Mouse (Mus musculus) stomach, postnatal 0 days (tissue): ENCODE results near the gene Bcas3. TPM values are rescaled to one million over a fixed set of nuclear protein-coding genes. Genes with fewer than 3 reads are reported as not detected.
A peak's percentile ranks its signal among the peaks of the same experiment; 100 is the strongest.

ENCODE experiments used
- ATAC-seq: fragments of 200-750 bp; cut with Nextera tagmentation; 2 replicates; pipeline ENCODE4 v1.8.0; 2017; ENCODE audit not compliant: low FRiP score, low TSS enrichment
- DNase-seq: peaks from one replicate; pipeline ENCODE4 v3.0.0-alpha.2; 2016; ENCODE audit warnings: low spot score
- H3K27ac ChIP-seq: fragments of 300-500 bp; sonication (generic); replicated peaks from 2 replicates; pipeline ENCODE4 v1.5.1; 2014; ENCODE audit warnings: mild to moderate bottlenecking, control low read depth
- H3K27me3 ChIP-seq: fragments of 300-500 bp; sonication (generic); 2 replicates; pipeline ENCODE4 v1.6.1; 2014; ENCODE audit warnings: low read length; ENCODE audit not compliant: control insufficient read depth, insufficient read depth
- H3K36me3 ChIP-seq: fragments of 300-500 bp; sonication (generic); 2 replicates; pipeline ENCODE4 v1.6.1; 2014; ENCODE audit warnings: low read length, mixed read lengths; ENCODE audit not compliant: control insufficient read depth, insufficient read depth
- H3K4me1 ChIP-seq: fragments of 300-500 bp; sonication (generic); replicated peaks from 2 replicates; pipeline ENCODE4 v1.6.1; 2014; ENCODE audit warnings: antibody characterized with exemption; ENCODE audit not compliant: control insufficient read depth, insufficient read depth
- H3K4me2 ChIP-seq: fragments of 300-500 bp; sonication (generic); replicated peaks from 2 replicates; pipeline ENCODE4 v1.6.1; 2014; ENCODE audit warnings: low read depth, mild to moderate bottlenecking, control low read depth, moderate library complexity
- H3K4me3 ChIP-seq: fragments of 300-500 bp; sonication (generic); 2 replicates; pipeline ENCODE4 v1.5.1; 2014; ENCODE audit warnings: low read depth, low read length, control low read depth
- H3K9ac ChIP-seq: fragments of 300-500 bp; sonication (generic); 2 replicates; pipeline ENCODE4 v1.6.1; 2014; ENCODE audit warnings: mild to moderate bottlenecking, low read length, control low read depth, mixed read lengths
- H3K9me3 ChIP-seq: fragments of 300-500 bp; sonication (generic); 2 replicates; pipeline ENCODE4 v1.6.1; 2016; ENCODE audit warnings: low read length; ENCODE audit not compliant: control insufficient read depth
- CTCF ChIP-seq: IDR thresholded peaks from 2 replicates; pipeline ENCODE4 v1.5.1; 2016; ENCODE audit warnings: antibody characterized with exemption, low read depth, mild to moderate bottlenecking, moderate library complexity
- EP300 ChIP-seq: optimal IDR thresholded peaks from 2 replicates; pipeline ENCODE3; 2016; ENCODE audit warnings: antibody characterized with exemption
- WGBS: fragments of 180-500 bp; shearing (Covaris S2); extraction: QIAGEN DNeasy Blood & Tissue Kit; methylation state at CpG from one replicate; pipeline ENCODE4 v1.1.7; 2014; 5-methylcytosine and 5-hydroxymethylcytosine counted together
- polyA plus RNA-seq: library from polyadenylated mRNA; unstranded; fragments of >200 nt; fragmentation: Nextera tagmentation; extraction: Ambion mirVana; gene quantifications from 2 replicates; pipeline ENCODE4 v1.2.1, GENCODE M21; 2015

The Bcas3 gene
- polyA plus RNA-seq, 1 experiment from 2014 or later, result 16.5 TPM

DNA sequence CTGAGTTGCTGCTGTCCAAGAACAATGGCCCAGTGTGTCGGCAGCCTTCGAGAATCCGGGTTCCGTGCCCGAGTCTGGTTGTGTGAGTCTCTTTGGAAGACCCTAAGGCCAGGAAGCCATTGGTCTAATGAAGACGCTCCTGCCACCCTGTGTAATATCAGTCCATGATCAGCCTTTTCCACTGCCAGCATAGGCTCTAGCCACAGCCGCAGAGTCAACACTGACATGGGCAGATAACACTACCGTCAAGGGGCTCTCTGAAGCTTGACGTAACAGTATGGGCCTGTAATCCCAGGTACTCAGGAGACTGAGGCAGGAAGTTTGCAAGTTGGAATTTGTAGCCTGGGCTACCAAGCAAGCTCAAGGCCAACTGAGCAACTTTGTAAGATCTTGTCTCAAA is 405.9 kb downstream of the Bcas3 start:
- no peak for TF ChIP-seq CTCF
- TF ChIP-seq EP300, result no peak
- no peaks in the 10 kb centered on the region for H3K36me3 ChIP-seq
- H3K9me3 ChIP-seq, result no peaks in the 10 kb centered on the region

DNA sequence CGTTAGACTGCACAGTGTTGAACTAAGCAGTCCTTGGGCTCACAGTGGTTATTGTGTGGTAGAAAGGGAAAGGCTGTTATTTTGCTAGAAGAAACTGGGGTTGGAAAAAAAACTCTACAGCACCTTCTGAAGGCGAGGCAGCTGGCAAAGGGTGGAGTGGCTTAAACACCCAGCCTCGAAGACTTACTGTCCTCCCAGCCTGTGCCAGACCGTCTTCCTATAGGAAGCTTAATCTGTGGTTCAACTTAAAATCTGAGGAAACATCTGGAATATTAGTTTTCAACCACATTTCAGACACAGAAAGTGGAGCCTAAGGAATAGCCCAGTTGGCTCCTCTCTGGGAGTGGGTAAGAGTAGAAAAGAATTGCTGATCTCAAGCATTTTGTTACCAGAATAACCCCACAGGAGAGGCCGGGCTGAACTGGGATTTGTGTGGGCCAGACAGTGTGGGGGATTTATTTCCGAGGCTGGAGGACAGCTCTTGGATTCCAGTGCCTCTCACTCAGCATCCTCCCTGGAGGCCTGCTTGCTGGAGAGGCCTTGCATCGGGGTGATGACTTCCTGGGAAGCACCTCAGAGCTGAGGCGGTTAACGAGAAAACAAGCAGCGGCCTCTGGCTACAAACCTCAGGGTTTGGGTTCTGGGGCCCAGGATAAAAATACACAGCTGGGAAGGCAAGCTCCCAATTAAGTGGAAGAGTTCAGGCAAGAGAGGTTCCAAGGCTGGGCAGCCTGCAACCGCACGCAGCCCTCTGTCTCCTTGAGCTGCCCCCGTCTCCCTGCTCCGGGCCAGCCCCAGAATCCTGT is 406.9 kb downstream of the Bcas3 start:
- no peak overlapping the region for H3K4me2 ChIP-seq
- H3K27ac ChIP-seq, result peak overlapping the region; percentile 63
- no peaks in the 10 kb centered on the region for H3K9me3 ChIP-seq
- TF ChIP-seq EP300, result no peak
- TF ChIP-seq CTCF, result no peak
- ATAC-seq (no peak), DNase-seq (no peak)
- no peaks in the 10 kb centered on the region for H3K36me3 ChIP-seq
- no peaks in the 10 kb centered on the region for H3K27me3 ChIP-seq
- H3K4me1 ChIP-seq, result peaks cover 6% of the 10 kb centered on the region
- no peak overlapping the region for H3K4me3 ChIP-seq
- 51% methylated on average over 14 of the region's 14 CpGs for WGBS
- H3K9ac ChIP-seq, result no peak overlapping the region

More for the DNA sequence above, 405.9 kb downstream of the Bcas3 start:
- ATAC-seq (no peak), DNase-seq (no peak)
- Histone ChIP-seq H3K4me3 (no peak overlapping the region), H3K4me1 (peaks cover 6% of the 10 kb centered on the region), H3K27ac (no peak overlapping the region), H3K27me3 (no peaks in the 10 kb centered on the region), H3K9ac (no peak overlapping the region), H3K4me2 (no peak overlapping the region)
- 93% methylated on average over 9 of the region's 9 CpGs for WGBS

DNA sequence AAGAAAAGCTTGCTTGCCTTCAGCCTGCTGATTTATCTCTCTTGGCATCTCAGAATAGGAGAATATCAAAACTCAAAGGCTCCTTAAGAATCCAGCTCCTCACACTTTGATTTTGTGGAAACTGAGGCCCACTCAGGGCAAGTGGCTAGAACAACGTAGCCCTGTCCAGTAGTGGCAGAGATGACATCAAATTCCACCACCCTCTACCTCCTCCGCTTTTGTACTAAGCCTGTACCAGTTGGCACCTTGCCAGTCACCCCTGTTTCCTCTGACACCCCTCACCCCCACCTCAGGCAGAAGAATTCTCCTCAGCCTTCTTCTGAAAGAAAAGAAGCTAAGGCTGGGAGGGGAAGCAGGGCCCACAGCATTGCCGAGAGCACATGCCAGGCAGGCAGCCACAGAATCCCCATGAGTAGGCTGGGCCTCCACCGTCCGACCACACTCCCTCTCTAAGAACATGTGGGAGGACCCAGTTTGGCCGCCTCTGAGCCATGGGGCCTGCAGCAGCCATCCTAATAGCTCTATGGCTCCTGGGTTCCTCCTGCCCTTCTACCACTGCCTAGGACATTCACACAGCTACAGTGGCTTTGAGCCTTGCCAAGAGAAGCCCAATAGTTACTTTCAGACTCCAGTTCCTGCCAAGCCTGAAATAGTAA is 407.6 kb downstream of the Bcas3 start:
- no peaks in the 10 kb centered on the region for H3K27me3 ChIP-seq
- H3K9ac ChIP-seq, result no peak overlapping the region
- H3K4me1 ChIP-seq, result peaks cover 6% of the 10 kb centered on the region
- WGBS, result 36% methylated on average over 6 of the region's 6 CpGs
- TF ChIP-seq CTCF (0 out of 2 replicates have a peak, but pooled peaks have one; percentile 2), EP300 (no peak)
- H3K4me2 ChIP-seq, result no peak overlapping the region
- H3K9me3 ChIP-seq, result no peaks in the 10 kb centered on the region
- peak overlapping the region; percentile 63 for H3K27ac ChIP-seq
- H3K4me3 ChIP-seq, result no peak overlapping the region
- no peaks in the 10 kb centered on the region for H3K36me3 ChIP-seq
- ATAC-seq, result peak; percentile 77; the same call in 1 of the 2 replicates
- peak; percentile 27 for DNase-seq

DNA sequence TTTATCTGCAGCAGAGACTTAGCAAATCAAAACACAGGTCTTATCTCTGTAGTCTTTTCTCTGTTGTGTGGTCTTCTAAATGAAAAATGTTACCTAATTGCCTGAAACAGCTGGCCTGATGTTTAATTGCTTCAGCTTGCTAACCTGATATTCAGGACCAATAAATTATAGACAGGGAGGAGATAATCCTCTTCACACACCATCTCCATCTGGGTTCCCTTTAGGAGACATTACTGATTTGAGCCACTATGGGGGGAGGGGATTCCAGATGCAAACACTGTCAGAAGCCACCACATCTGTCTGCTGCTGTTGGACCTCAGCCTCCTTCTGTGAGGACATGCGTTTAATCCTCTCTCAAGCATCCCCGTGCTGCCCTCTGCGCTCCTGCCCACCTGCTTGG is 408.2 kb downstream of the Bcas3 start:
- Histone ChIP-seq H3K27me3 (no peaks in the 10 kb centered on the region), H3K27ac (peak overlapping the region; percentile 63; the same call in 1 of the 2 replicates), H3K4me2 (no peak overlapping the region), H3K9ac (no peak overlapping the region), H3K9me3 (no peaks in the 10 kb centered on the region), H3K4me3 (no peak overlapping the region), H3K4me1 (peaks cover 6% of the 10 kb centered on the region), H3K36me3 (no peaks in the 10 kb centered on the region)
- no peak for TF ChIP-seq CTCF
- no peak for TF ChIP-seq EP300
- 59% methylated on average over 3 of the region's 3 CpGs for WGBS
- no peak for DNase-seq
- ATAC-seq, result no peak

DNA sequence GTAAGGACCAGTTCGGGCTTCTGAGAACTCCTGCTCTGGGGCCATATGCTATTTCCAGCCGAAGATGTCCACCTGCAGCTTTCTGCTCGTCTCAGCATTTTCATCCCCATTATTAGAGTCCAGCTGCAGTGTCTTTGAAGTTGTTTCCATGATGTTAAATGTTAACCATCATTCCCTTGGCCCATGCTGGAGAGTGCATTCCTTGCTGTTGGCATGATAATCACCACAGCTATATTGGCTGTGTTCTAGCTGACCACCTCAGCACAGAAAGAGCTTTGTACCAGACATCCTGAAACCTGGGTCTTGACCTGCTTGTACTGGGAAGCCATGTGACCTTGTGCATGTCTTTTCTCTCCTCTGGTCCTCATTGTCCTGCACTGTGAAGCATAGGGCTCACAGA is 410.7 kb downstream of the Bcas3 start:
- H3K27me3 ChIP-seq, result no peaks in the 10 kb centered on the region
- H3K9me3 ChIP-seq, result no peaks in the 10 kb centered on the region
- no peak for ATAC-seq
- no peak overlapping the region for H3K9ac ChIP-seq
- H3K4me1 ChIP-seq, result peaks cover 6% of the 10 kb centered on the region
- no peak for DNase-seq
- 80% methylated on average over 3 of the region's 3 CpGs for WGBS
- H3K4me3 ChIP-seq, result no peak overlapping the region
- H3K36me3 ChIP-seq, result no peaks in the 10 kb centered on the region
- H3K27ac ChIP-seq, result no peak overlapping the region
- TF ChIP-seq CTCF, result no peak
- TF ChIP-seq EP300, result no peak
- H3K4me2 ChIP-seq, result no peak overlapping the region
